Mouse (Mus musculus): ENCODE data around the gene Cphx3. TPM values are rescaled to one million over a fixed set of nuclear protein-coding genes. Genes with fewer than 3 reads are reported as not detected.

The Cphx3 gene
- total and polyA plus RNA-seq, 2 experiments, result 0.45 to 0.55 TPM

Other genes with a start within 250 kb of the Cphx3 start
- gene Anxa11, start 240.1 kb upstream of the Cphx3 start, total RNA-seq (2014; rRNA removed), result 11.7 and 14.5 TPM in 2 replicates
- gene Anxa11, start 240.1 kb upstream of the Cphx3 start, polyA plus RNA-seq (2012; rRNA removed), result 30.5 and 33.6 TPM in 2 replicates
- not detected in 2 replicates for gene Plac9a, start 179.2 kb upstream of the Cphx3 start, total RNA-seq (2014; rRNA removed)
- gene Plac9a, start 179.2 kb upstream of the Cphx3 start, polyA plus RNA-seq (2012; rRNA removed), result 0.49 TPM in 1 of 2 replicates, not detected in the other
- gene Tmem254a, start 154.6 kb upstream of the Cphx3 start, total RNA-seq (2014; rRNA removed), result 1.7 and 2.2 TPM in 2 replicates
- 11.7 and 15.7 TPM in 2 replicates for gene Tmem254a, start 154.6 kb upstream of the Cphx3 start, polyA plus RNA-seq (2012; rRNA removed)
- gene Cphx1, start 144.0 kb upstream of the Cphx3 start, total RNA-seq (2014; rRNA removed), result not detected in 2 replicates
- gene Cphx1, start 144.0 kb upstream of the Cphx3 start, polyA plus RNA-seq (2012; rRNA removed), result 0.72 and 2.0 TPM in 2 replicates
- gene Duxbl1, start 103.7 kb upstream of the Cphx3 start, total RNA-seq (2014; rRNA removed), result 0.46 TPM in 1 of 2 replicates, not detected in the other
- gene Duxbl1, start 103.7 kb upstream of the Cphx3 start, polyA plus RNA-seq (2012; rRNA removed), result 0.05 TPM in 1 of 2 replicates, not detected in the other
- 20.1 and 20.7 TPM in 2 replicates for gene Gm9780, start 39.6 kb upstream of the Cphx3 start, total RNA-seq (2014; rRNA removed)
- gene Gm9780, start 39.6 kb upstream of the Cphx3 start, polyA plus RNA-seq (2012; rRNA removed), result 28.0 and 28.2 TPM in 2 replicates
- 29.7 and 34.0 TPM in 2 replicates for gene Tmem254c, start 14.9 kb upstream of the Cphx3 start, total RNA-seq (2014; rRNA removed)
- gene Tmem254c, start 14.9 kb upstream of the Cphx3 start, polyA plus RNA-seq (2012; rRNA removed), result 150 and 159 TPM in 2 replicates
- gene Cphx2, start 781 bp upstream of the Cphx3 start, total RNA-seq (2014; rRNA removed), result not detected in 2 replicates
- 0.21 TPM in 1 of 2 replicates, not detected in the other for gene Cphx2, start 781 bp upstream of the Cphx3 start, polyA plus RNA-seq (2012; rRNA removed)
- not detected in 2 replicates for gene Duxbl2, start 36.1 kb downstream of the Cphx3 start, total RNA-seq (2014; rRNA removed)
- not detected in 2 replicates for gene Duxbl2, start 36.1 kb downstream of the Cphx3 start, polyA plus RNA-seq (2012; rRNA removed)
- not detected in 2 replicates for gene Plac9b, start 100.2 kb downstream of the Cphx3 start, total RNA-seq (2014; rRNA removed)
- gene Plac9b, start 100.2 kb downstream of the Cphx3 start, polyA plus RNA-seq (2012; rRNA removed), result 6.0 and 7.2 TPM in 2 replicates
- 5.7 and 6.7 TPM in 2 replicates for gene Tmem254b, start 124.7 kb downstream of the Cphx3 start, total RNA-seq (2014; rRNA removed)
- gene Tmem254b, start 124.7 kb downstream of the Cphx3 start, polyA plus RNA-seq (2012; rRNA removed), result 76.5 and 139 TPM in 2 replicates
- not detected in 2 replicates for gene Duxbl3, start 175.7 kb downstream of the Cphx3 start, total RNA-seq (2014; rRNA removed)
- gene Duxbl3, start 175.7 kb downstream of the Cphx3 start, polyA plus RNA-seq (2012; rRNA removed), result not detected in 2 replicates